Mouse (Mus musculus) gonadal fat pad, adult 2 months (tissue): ENCODE results near the gene Fubp3. TPM values are rescaled to one million over a fixed set of nuclear protein-coding genes. Genes with fewer than 3 reads are reported as not detected.

Source experiments
- polyA plus RNA-seq: library from polyadenylated mRNA; depleted of rRNA; stranded (reverse); fragments of >200 nt; gene quantifications from 2 replicates; pipeline ENCODE4 v1.2.3, GENCODE M21; 2012; rRNA removed

The Fubp3 gene
- polyA plus RNA-seq, 1 experiment: 35.6 TPM

Other genes with a start within 250 kb of the Fubp3 start
- gene Ass1, start 102.4 kb upstream of the Fubp3 start, polyA plus RNA-seq: 21.9 and 29.2 TPM in 2 replicates
- gene Prdm12, start 67.4 kb downstream of the Fubp3 start, polyA plus RNA-seq: not detected in 2 replicates
- 12.0 TPM in 2 replicates for gene Exosc2, start 98.1 kb downstream of the Fubp3 start, polyA plus RNA-seq
- gene Abl1, start 115.7 kb downstream of the Fubp3 start, polyA plus RNA-seq: 45.5 and 45.8 TPM in 2 replicates
- 0.72 and 0.74 TPM in 2 replicates for gene Qrfp, start 237.9 kb downstream of the Fubp3 start, polyA plus RNA-seq